Mouse (Mus musculus) embryonic fibroblast, embryonic 13.5 days (primary cell): ENCODE measurements around the gene Morc3. TPM values are rescaled to one million over a fixed set of nuclear protein-coding genes. Genes with fewer than 3 reads are reported as not detected.

ENCODE experiments used
- H3K27ac ChIP-seq: 2 replicates; pipeline ENCODE4 v1.5.1; 2012; ENCODE audit warnings: low read length, control low read depth, inconsistent platforms; ENCODE audit not compliant: insufficient read depth
- H3K4me1 ChIP-seq: 2 replicates; pipeline ENCODE4 v1.6.1; 2011; ENCODE audit warnings: low read length; ENCODE audit not compliant: control insufficient read depth, insufficient read depth
- H3K4me3 ChIP-seq: 2 replicates; pipeline ENCODE4 v1.5.1; 2011; ENCODE audit warnings: mild to moderate bottlenecking, control low read depth, low read length; ENCODE audit not compliant: insufficient read depth
- CTCF ChIP-seq: IDR thresholded peaks from 2 replicates; pipeline ENCODE4 v1.5.1; 2011; ENCODE audit warnings: mild to moderate bottlenecking, control low read depth, low read length, moderate library complexity, borderline replicate concordance; ENCODE audit not compliant: insufficient read depth
- POLR2A ChIP-seq: IDR thresholded peaks from 2 replicates; pipeline ENCODE4 v1.6.1; 2011; ENCODE audit warnings: low read depth, mild to moderate bottlenecking, control low read depth, low read length, moderate library complexity
- polyA plus RNA-seq: library from polyadenylated mRNA; stranded (reverse); fragments of >200 nt; gene quantifications from 2 replicates; pipeline ENCODE4 v1.2.4, GENCODE M21; 2011; ENCODE audit warnings: low read depth; ENCODE audit not compliant: missing spikeins, insufficient read length

The Morc3 gene
- polyA plus RNA-seq, 1 experiment = 41.2 TPM

DNA sequence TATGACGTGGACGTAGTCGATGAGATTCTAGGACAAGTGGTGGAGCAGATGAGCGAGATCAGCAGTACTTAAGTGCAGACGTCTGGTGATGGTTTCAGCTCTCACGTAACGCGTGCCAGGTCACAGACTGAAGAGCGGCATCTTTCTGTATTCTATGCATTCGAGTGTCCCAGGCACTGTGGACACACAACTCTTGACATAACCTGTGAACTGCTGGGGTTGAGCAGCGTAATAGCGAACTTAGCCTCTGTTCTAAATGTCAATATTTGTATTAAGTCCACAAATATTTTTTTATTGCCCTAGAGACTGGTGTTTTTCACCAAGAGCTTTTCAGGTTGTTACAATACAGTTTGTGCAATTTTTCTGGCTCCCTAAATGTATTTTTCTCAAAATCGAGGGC, 42.9 kb downstream of the Morc3 start:
- no peaks in the 10 kb centered on the region for H3K4me1 ChIP-seq
- no peak overlapping the region for H3K4me3 ChIP-seq
- H3K27ac ChIP-seq = no peak overlapping the region
- TF ChIP-seq CTCF (no peak), POLR2A (no peak)

- Histone ChIP-seq H3K4me3 (no peak overlapping the region), H3K4me1 (no peaks in the 10 kb centered on the region), H3K27ac (no peak overlapping the region)
- TF ChIP-seq POLR2A (no peak), CTCF (no peak)
Observed at GRCm38 (mm10) chr16:93877612-93878380, 45.9 kb downstream of the Morc3 start.

- Histone ChIP-seq H3K27ac (no peak within 1 kb of the TSS), H3K4me1 (no peaks in the 10 kb centered on the region; the same call in 1 of the 2 replicates), H3K4me3 (peak within 1 kb of the TSS; percentile 62)
- TF ChIP-seq POLR2A (peak; percentile 19; the same call in 1 of the 2 replicates), CTCF (no peak)
Observed at GRCm38 (mm10) chr16:93883423-93884085, 51.6 kb downstream of the Morc3 start, which contains the start of gene Chaf1b. Gene Chaf1b, plus strand, starts transcription at chr16:93883901.

DNA sequence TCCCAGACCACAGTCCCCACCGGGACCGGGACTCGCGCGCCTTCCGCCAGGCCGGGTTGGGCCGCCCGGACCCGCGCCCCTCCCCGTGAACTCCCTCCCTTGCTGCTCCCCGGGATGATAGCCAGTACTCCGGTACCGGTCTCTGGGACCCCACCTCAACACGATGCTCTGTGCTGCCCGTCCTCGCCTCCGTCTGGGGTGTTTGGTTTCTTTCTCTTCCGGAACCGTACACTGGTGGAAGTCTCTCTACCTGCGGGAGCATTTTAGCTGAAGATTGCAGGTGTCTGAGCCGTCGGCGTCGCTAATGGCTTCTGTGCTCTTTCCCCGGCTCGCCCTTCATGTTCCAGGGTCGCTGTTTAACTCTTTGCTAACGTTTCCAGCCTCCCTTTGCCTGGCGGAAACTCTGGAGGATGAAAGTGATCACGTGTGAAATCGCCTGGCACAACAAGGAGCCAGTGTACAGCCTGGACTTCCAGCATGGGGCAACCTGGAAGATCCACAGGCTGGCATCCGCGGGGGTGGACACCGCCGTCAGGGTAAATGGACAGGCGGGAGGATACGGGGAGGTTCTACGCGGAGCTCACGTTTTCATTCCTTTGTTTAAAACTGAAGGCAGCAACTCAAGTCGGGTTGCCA, 52.3 kb downstream of the Morc3 start:
- TF ChIP-seq CTCF (no peak), POLR2A (no peak)
- Histone ChIP-seq H3K4me1 (no peaks in the 10 kb centered on the region; the same call in 1 of the 2 replicates), H3K4me3 (peak overlapping the region; percentile 62), H3K27ac (no peak overlapping the region)

- TF ChIP-seq POLR2A = no peak
- no peak for TF ChIP-seq CTCF
- Histone ChIP-seq H3K4me3 (peak overlapping the region; percentile 62), H3K27ac (no peak overlapping the region)
Observed at GRCm38 (mm10) chr16:93884722-93885113, 52.8 kb downstream of the Morc3 start.

GRCm38 (mm10) chr16:93888481-93888880, 56.6 kb downstream of the Morc3 start:
- no peak for TF ChIP-seq POLR2A
- TF ChIP-seq CTCF = no peak
- H3K4me1 ChIP-seq = no peaks in the 10 kb centered on the region; the same call in 1 of the 2 replicates
- H3K4me3 ChIP-seq = no peak overlapping the region
- no peak overlapping the region for H3K27ac ChIP-seq

More at GRCm38 (mm10) chr16:93884722-93885113, 52.8 kb downstream of the Morc3 start:
- no peaks in the 10 kb centered on the region; the same call in 1 of the 2 replicates for H3K4me1 ChIP-seq

DNA sequence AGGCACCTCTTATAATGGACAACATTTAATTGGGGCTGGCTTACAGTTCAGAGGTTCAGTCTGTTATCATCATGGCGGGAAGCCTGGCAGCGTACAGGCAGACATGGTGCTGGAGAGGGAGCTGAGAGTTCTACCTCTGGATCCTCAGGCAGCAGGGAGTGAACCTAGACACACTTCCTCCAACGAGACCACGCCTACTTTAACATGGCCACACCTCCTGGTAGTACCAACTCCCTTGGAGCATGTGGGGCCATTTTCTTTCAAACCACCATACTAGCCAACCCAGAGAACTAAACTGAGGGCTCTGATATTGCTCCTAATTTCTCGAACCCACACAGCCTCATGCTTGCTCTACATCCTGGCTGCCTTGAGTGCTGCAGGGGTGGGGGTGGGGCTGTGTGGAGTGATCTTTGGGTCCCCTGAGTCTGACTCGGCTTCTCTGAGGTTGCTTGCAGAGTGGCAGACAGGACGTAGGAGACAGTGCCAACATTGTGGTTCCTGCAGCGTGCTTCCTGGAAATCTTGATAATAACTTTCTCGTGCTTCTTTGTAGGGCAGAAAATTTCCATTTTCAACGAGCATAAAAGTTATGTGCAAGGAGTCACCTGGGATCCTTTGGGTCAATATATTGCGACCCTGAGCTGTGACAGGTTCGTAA, 59.2 kb downstream of the Morc3 start:
- TF ChIP-seq CTCF = no peak
- no peak for TF ChIP-seq POLR2A
- H3K4me1 ChIP-seq = no peaks in the 10 kb centered on the region; the same call in 1 of the 2 replicates
- no peak overlapping the region for H3K27ac ChIP-seq
- H3K4me3 ChIP-seq = no peak overlapping the region

GRCm38 (mm10) chr16:93893285-93893684, 61.4 kb downstream of the Morc3 start:
- H3K27ac ChIP-seq = no peak overlapping the region
- no peaks in the 10 kb centered on the region for H3K4me1 ChIP-seq
- TF ChIP-seq CTCF (no peak), POLR2A (no peak)
- no peak overlapping the region for H3K4me3 ChIP-seq

- Histone ChIP-seq H3K4me3 (no peak overlapping the region), H3K27ac (no peak overlapping the region), H3K4me1 (0 out of 2 replicates have a peak, but pooled peaks cover 2% of the 10 kb centered on the region)
- TF ChIP-seq POLR2A = no peak
- TF ChIP-seq CTCF = peak; percentile 49
Observed at GRCm38 (mm10) chr16:93903027-93903426, 71.1 kb downstream of the Morc3 start.
